Mouse (Mus musculus) cortical plate, adult 2 months (tissue): ENCODE results near the gene Syndig1.

Experiments
- CTCF ChIP-seq: fragments of 200-500 bp; IDR thresholded peaks from 2 replicates; pipeline ENCODE4 v1.5.1; 2011; ENCODE audit warnings: mild to moderate bottlenecking, control low read depth, low read length; ENCODE audit not compliant: insufficient read depth; ENCODE audit errors: extremely low read depth
- POLR2A ChIP-seq: fragments of 200-500 bp; IDR thresholded peaks from 2 replicates; pipeline ENCODE4 v1.6.1; 2011; ENCODE audit warnings: mild to moderate bottlenecking, low read length, control low read depth; ENCODE audit not compliant: insufficient read depth; ENCODE audit errors: extremely low read depth

GRCm38 (mm10) chr2:150003499-150003898 lies 174.5 kb downstream of the Syndig1 start:
- no peak for TF ChIP-seq CTCF
- TF ChIP-seq POLR2A, result no peak
